ENCODE assay signal across 9 mouse cellular contexts in the genomic region with DNA sequence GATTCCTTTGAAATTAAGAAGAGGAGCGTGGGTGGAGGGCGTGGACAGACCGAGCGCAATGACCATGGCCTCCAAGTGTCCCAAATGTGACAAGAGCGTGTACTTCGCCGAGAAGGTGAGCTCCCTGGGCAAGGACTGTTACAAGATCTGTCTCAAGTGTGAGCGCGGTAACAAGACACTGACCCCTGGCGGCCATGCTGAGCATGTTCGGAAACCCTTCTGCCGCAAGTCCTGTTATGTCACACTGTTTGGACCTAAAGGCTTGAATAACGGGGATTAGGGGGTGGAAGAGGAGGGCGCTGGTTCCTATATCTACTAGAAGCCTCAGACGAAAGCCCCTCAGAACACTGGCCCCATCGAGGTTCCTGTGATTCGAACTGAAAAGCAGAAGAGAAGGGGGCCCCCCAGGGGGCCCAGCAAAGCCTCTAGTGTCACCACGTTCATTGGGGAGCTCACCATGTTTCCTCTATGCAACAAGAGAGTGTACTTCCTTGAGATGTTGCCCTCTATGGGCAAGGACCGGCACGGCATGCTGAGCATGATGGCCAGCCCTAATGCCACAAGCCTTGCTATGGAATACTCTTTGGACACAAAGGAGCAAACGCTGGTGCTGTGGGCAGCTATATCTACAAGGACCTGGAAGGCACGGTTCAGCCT.
DNase-seq lines count a peak whose midpoint lies in the region; ATAC-seq and TF ChIP-seq lines count a peak whose summit lies in the region.
"Had no signal": no experiment of that assay in that cellular context is flagged by ENCODE, and none has a peak within 500 bp of the region (broad histone marks: within the 10 kb centered on the region; RNA-seq: fewer than 3 reads in every experiment).

No protein-coding gene starts in this region.

- no peaks in the 10 kb centered on the region for H3K4me1 ChIP-seq in intestine, postnatal 0 days (replicated peaks; ENCODE audit: control insufficient read depth, insufficient read depth, low read length)
- no peaks in the 10 kb centered on the region for H3K4me1 ChIP-seq in intestine, embryonic 16.5 days (ENCODE audit: control insufficient read depth, insufficient read depth, low read length)
- H3K4me1 ChIP-seq in ES-Bruce4 (ENCODE audit: control insufficient read depth, insufficient read depth, low read length) = no peaks in the 10 kb centered on the region
- 0 out of 2 replicates have a peak, but pooled peaks cover 4% of the 10 kb centered on the region for H3K4me1 ChIP-seq in embryonic facial prominence, embryonic 10.5 days
- no peaks in the 10 kb centered on the region for H3K4me1 ChIP-seq in neural tube, embryonic 11.5 days (ENCODE audit: control insufficient read depth, insufficient read depth, low read length)

- DNase-seq in adrenal gland, postnatal 36 days = peak; percentile 64 to 68
- DNase-seq in embryonic facial prominence, embryonic 10.5 days (ENCODE audit: low spot score) = peak; percentile 78
- DNase-seq in layer of hippocampus, postnatal 10 days (ENCODE audit: low spot score in 2 of 2) = peak; percentile 43 to 45
- DNase-seq in neural tube, embryonic 11.5 days (ENCODE audit: low spot score) = peak; percentile 44
- DNase-seq in urinary bladder, postnatal 36 days (ENCODE audit: low spot score in 2 of 2) = peak; percentile 8 to 31

- no peak for ATAC-seq in intestine, postnatal 0 days
- no peak for ATAC-seq in intestine, embryonic 16.5 days
- no peak for ATAC-seq in neural tube, embryonic 11.5 days (ENCODE audit: insufficient read depth, low FRiP score, low TSS enrichment)

- H3K27ac ChIP-seq in intestine, postnatal 0 days (ENCODE audit: low read depth, low read length) = no peak overlapping the region
- H3K27ac ChIP-seq in intestine, embryonic 16.5 days (ENCODE audit: low read length) = no peak overlapping the region
- no peak overlapping the region for H3K27ac ChIP-seq in ES-Bruce4 (ENCODE audit: insufficient read depth, low read length)
- no peak overlapping the region for H3K27ac ChIP-seq in embryonic facial prominence, embryonic 10.5 days (replicated peaks)
- no peak overlapping the region for H3K27ac ChIP-seq in neural tube, embryonic 11.5 days (ENCODE audit: low read depth, low read length)

- H3K4me3 ChIP-seq in intestine, postnatal 0 days (ENCODE audit: low read depth, low read length) = no peak overlapping the region
- H3K4me3 ChIP-seq in intestine, embryonic 16.5 days (ENCODE audit: low read length) = no peak overlapping the region
- no peak overlapping the region for H3K4me3 ChIP-seq in ES-Bruce4 (ENCODE audit: low read depth, low read length)
- H3K4me3 ChIP-seq in embryonic facial prominence, embryonic 10.5 days = no peak overlapping the region
- H3K4me3 ChIP-seq in neural tube, embryonic 11.5 days (ENCODE audit: low read depth, low read length) = no peak overlapping the region
- H3K4me3 ChIP-seq: erythroblast, embryonic 14.5 days had no signal

- TF ChIP-seq CTCF in intestine, postnatal 0 days (IDR thresholded peaks at IDR 0.05; ENCODE audit: low read depth) = peak; percentile 76
- peak; percentile 61 for TF ChIP-seq CTCF in ES-Bruce4 (IDR thresholded peaks at IDR 0.05; ENCODE audit: low read depth, low read length)

- no peaks in the 10 kb centered on the region for H3K36me3 ChIP-seq in intestine, postnatal 0 days (ENCODE audit: control insufficient read depth, insufficient read depth)
- H3K36me3 ChIP-seq in intestine, embryonic 16.5 days (ENCODE audit: control insufficient read depth, insufficient read depth, low read length) = no peaks in the 10 kb centered on the region
- H3K36me3 ChIP-seq in ES-Bruce4 (ENCODE audit: control insufficient read depth, insufficient read depth, low read length, poor library complexity, severe bottlenecking) = no peaks in the 10 kb centered on the region
- no peaks in the 10 kb centered on the region for H3K36me3 ChIP-seq in embryonic facial prominence, embryonic 10.5 days (replicated peaks)
- no peaks in the 10 kb centered on the region for H3K36me3 ChIP-seq in neural tube, embryonic 11.5 days (ENCODE audit: control insufficient read depth, insufficient read depth, low read length)

- H3K4me2 ChIP-seq in intestine, postnatal 0 days (replicated peaks; ENCODE audit: low read depth) = no peak overlapping the region
- H3K4me2 ChIP-seq in intestine, embryonic 16.5 days (ENCODE audit: low read depth, low read length) = no peak overlapping the region
- H3K4me2 ChIP-seq in neural tube, embryonic 11.5 days (ENCODE audit: low read depth) = no peak overlapping the region

- H3K27me3 ChIP-seq in intestine, postnatal 0 days (replicated peaks; ENCODE audit: control insufficient read depth, insufficient read depth, low read length) = no peaks in the 10 kb centered on the region
- H3K27me3 ChIP-seq in intestine, embryonic 16.5 days (replicated peaks; ENCODE audit: control insufficient read depth, insufficient read depth, low read length) = no peaks in the 10 kb centered on the region
- H3K27me3 ChIP-seq in ES-Bruce4 (ENCODE audit: control insufficient read depth, insufficient read depth, low read length, poor library complexity, severe bottlenecking) = no peaks in the 10 kb centered on the region
- H3K27me3 ChIP-seq in embryonic facial prominence, embryonic 10.5 days (replicated peaks; ENCODE audit: low read depth, poor library complexity, severe bottlenecking) = no peaks in the 10 kb centered on the region
- H3K27me3 ChIP-seq in neural tube, embryonic 11.5 days (ENCODE audit: control insufficient read depth, insufficient read depth, low read length) = no peaks in the 10 kb centered on the region

- TF ChIP-seq EP300 in ES-Bruce4 (IDR thresholded peaks at IDR 0.05; ENCODE audit: insufficient read depth, low read depth, low read length) = no peak

- no peaks in the 10 kb centered on the region for H3K9me3 ChIP-seq in intestine, postnatal 0 days (ENCODE audit: control insufficient read depth)
- H3K9me3 ChIP-seq in intestine, embryonic 16.5 days (ENCODE audit: control insufficient read depth, low read length) = no peaks in the 10 kb centered on the region
- no peaks in the 10 kb centered on the region for H3K9me3 ChIP-seq in ES-Bruce4 (replicated peaks; ENCODE audit: control insufficient read depth, insufficient read depth, low read length, poor library complexity, severe bottlenecking)
- H3K9me3 ChIP-seq in embryonic facial prominence, embryonic 10.5 days = no peaks in the 10 kb centered on the region
- no peaks in the 10 kb centered on the region for H3K9me3 ChIP-seq in neural tube, embryonic 11.5 days (ENCODE audit: control insufficient read depth, low read length)

- WGBS in intestine, postnatal 0 days = 62% methylated on average over 22 of the region's 22 CpGs
- 67% methylated on average over 22 of the region's 22 CpGs for WGBS in intestine, embryonic 16.5 days
- WGBS in embryonic facial prominence, embryonic 10.5 days = 61% methylated on average over 22 of the region's 22 CpGs
- WGBS in neural tube, embryonic 11.5 days = 68% methylated on average over 22 of the region's 22 CpGs

- TF ChIP-seq POLR2A in ES-Bruce4 (IDR thresholded peaks at IDR 0.05; ENCODE audit: insufficient read depth, low read length) = no peak

- no peak overlapping the region for H3K9ac ChIP-seq in intestine, postnatal 0 days (ENCODE audit: low read depth, low read length)
- H3K9ac ChIP-seq in intestine, embryonic 16.5 days (ENCODE audit: low read depth, low read length) = no peak overlapping the region
- H3K9ac ChIP-seq in ES-Bruce4 (ENCODE audit: low read depth, poor library complexity, severe bottlenecking) = no peak overlapping the region
- no peak overlapping the region for H3K9ac ChIP-seq in neural tube, embryonic 11.5 days (ENCODE audit: low read length)

Comparison
In these comparisons a context has a peak if more than half of its experiments do, and no peak if none do; other contexts are left out.
1. DNase-seq: peak in every context shown above with its lines; median percentile 78 in embryonic facial prominence, embryonic 10.5 days; 66 in adrenal gland, postnatal 36 days; 44 in layer of hippocampus, postnatal 10 days; 44 in neural tube, embryonic 11.5 days; 20 in urinary bladder, postnatal 36 days.